ENCODE assay signal across 8 mouse cellular contexts in genomic region chr6:134983529-134984370, GRCm38 (mm10). TPM values are rescaled to one million over a fixed set of nuclear protein-coding genes. Genes with fewer than 3 reads are reported as not detected.
DNase-seq lines count a peak whose midpoint lies in the region; ATAC-seq and TF ChIP-seq lines count a peak whose summit lies in the region.

No protein-coding gene starts in this region.

- TF ChIP-seq CTCF in thymus, adult 2 months (IDR thresholded peaks at IDR 0.05; ENCODE audit: borderline replicate concordance, control insufficient read depth, extremely low read depth, insufficient read depth, low read length, poor library complexity) = peak; percentile 75; the same call in 1 of the 2 replicates

- ATAC-seq in frontal cortex, adult (ENCODE audit: low TSS enrichment) = peak; percentile 97
- ATAC-seq in lung, embryonic 16.5 days (ENCODE audit: low read depth) = peak; percentile 93

- H3K36me3 ChIP-seq in hindbrain, embryonic 10.5 days = no peaks in the 10 kb centered on the region
- H3K36me3 ChIP-seq in lung, embryonic 16.5 days (ENCODE audit: control insufficient read depth, insufficient read depth, low read length) = no peaks in the 10 kb centered on the region
- no peaks in the 10 kb centered on the region for H3K36me3 ChIP-seq in thymus, adult 2 months (ENCODE audit: control insufficient read depth, insufficient read depth, low read length)

- 3% methylated on average over 62 of the region's 62 CpGs for WGBS in hindbrain, embryonic 10.5 days
- 2% methylated on average over 62 of the region's 62 CpGs for WGBS in lung, embryonic 16.5 days
- 7% methylated on average over 62 of the region's 62 CpGs for WGBS in thymus, adult 2 months

- H3K9me3 ChIP-seq in hindbrain, embryonic 10.5 days = no peaks in the 10 kb centered on the region
- H3K9me3 ChIP-seq in lung, embryonic 16.5 days (ENCODE audit: control insufficient read depth, low read length) = no peaks in the 10 kb centered on the region

- peaks cover 40% of the 10 kb centered on the region for H3K4me1 ChIP-seq in hindbrain, embryonic 10.5 days (replicated peaks)
- peaks cover 10% of the 10 kb centered on the region for H3K4me1 ChIP-seq in lung, embryonic 16.5 days (replicated peaks; ENCODE audit: control insufficient read depth, insufficient read depth, low read length)
- H3K4me1 ChIP-seq in thymus, adult 2 months (replicated peaks; ENCODE audit: control insufficient read depth, insufficient read depth, low read length) = peaks cover 34% of the 10 kb centered on the region

- H3K9ac ChIP-seq in lung, embryonic 16.5 days (ENCODE audit: low read length) = peak overlapping the region; percentile 66

- DNase-seq in MEL-GATA-1-ER (ENCODE audit: extremely low read depth, low read depth) = peak; percentile 54
- DNase-seq in cerebellum, adult 9-10 months = peak; percentile 88
- peak; percentile 92 for DNase-seq in hindbrain, embryonic 10.5 days (ENCODE audit: low spot score)
- peak; percentile 59 for DNase-seq in layer of hippocampus, adult 9-10 months (ENCODE audit: low spot score)
- DNase-seq in ovary, adult 18-20 months (ENCODE audit: low spot score) = peak; percentile 86
- DNase-seq in thymus, adult 2 months = peak; percentile 86

- peak overlapping the region; percentile 90 for H3K27ac ChIP-seq in hindbrain, embryonic 10.5 days
- no peak overlapping the region for H3K27ac ChIP-seq in lung, embryonic 16.5 days (ENCODE audit: low read length)
- no peak overlapping the region for H3K27ac ChIP-seq in thymus, adult 2 months (ENCODE audit: control insufficient read depth, insufficient read depth, low read length)

- H3K4me2 ChIP-seq in lung, embryonic 16.5 days (ENCODE audit: low read depth, low read length) = peak overlapping the region; percentile 87

- TF ChIP-seq POLR2A in thymus, adult 2 months (IDR thresholded peaks at IDR 0.05; ENCODE audit: control insufficient read depth, extremely low read depth, insufficient read depth, low read length, poor library complexity) = no peak; the same call in 1 of the 2 replicates

- H3K4me3 ChIP-seq in hindbrain, embryonic 10.5 days = peak overlapping the region; percentile 63
- peak overlapping the region; percentile 58 for H3K4me3 ChIP-seq in lung, embryonic 16.5 days (ENCODE audit: low read length)
- H3K4me3 ChIP-seq in thymus, adult 2 months (ENCODE audit: control insufficient read depth, insufficient read depth, low read length) = peak overlapping the region; percentile 82

- peaks cover 28% of the 10 kb centered on the region for H3K27me3 ChIP-seq in hindbrain, embryonic 10.5 days (ENCODE audit: insufficient read depth, poor library complexity, severe bottlenecking)
- peaks cover 3% of the 10 kb centered on the region; the same call in 1 of the 2 replicates for H3K27me3 ChIP-seq in lung, embryonic 16.5 days (ENCODE audit: control insufficient read depth, insufficient read depth, low read depth, low read length)
- H3K27me3 ChIP-seq in thymus, adult 2 months (ENCODE audit: control insufficient read depth, insufficient read depth, low read length) = no peaks in the 10 kb centered on the region

RNA-seq across cellular contexts. Expression of gene Apold1, which starts 2.2 kb away (rescaled TPM):
- polyA plus RNA-seq in hindbrain, embryonic 10.5 days (2016; fragmentation: Nextera tagmentation; extraction: Ambion mirVana) = 2.7 and 2.9 TPM in 2 replicates
- polyA plus RNA-seq in lung, embryonic 16.5 days (2015; fragmentation: Nextera tagmentation; extraction: Ambion mirVana) = 1.8 and 1.9 TPM in 2 replicates
- polyA plus RNA-seq in thymus, adult 2 months (2012; rRNA removed) = 1.1 and 1.6 TPM in 2 replicates

RNA-seq across cellular contexts. Expression of gene Ddx47, which starts 27.7 kb away (rescaled TPM):
- 96.1 and 106 TPM in 2 replicates for polyA plus RNA-seq in hindbrain, embryonic 10.5 days (2016; fragmentation: Nextera tagmentation; extraction: Ambion mirVana)
- 123 and 131 TPM in 2 replicates for polyA plus RNA-seq in lung, embryonic 16.5 days (2015; fragmentation: Nextera tagmentation; extraction: Ambion mirVana)
- polyA plus RNA-seq in thymus, adult 2 months (2012; rRNA removed) = 83.8 and 96.2 TPM in 2 replicates
